19 mouse cellular contexts compared by ENCODE assay signal in the genomic region with DNA sequence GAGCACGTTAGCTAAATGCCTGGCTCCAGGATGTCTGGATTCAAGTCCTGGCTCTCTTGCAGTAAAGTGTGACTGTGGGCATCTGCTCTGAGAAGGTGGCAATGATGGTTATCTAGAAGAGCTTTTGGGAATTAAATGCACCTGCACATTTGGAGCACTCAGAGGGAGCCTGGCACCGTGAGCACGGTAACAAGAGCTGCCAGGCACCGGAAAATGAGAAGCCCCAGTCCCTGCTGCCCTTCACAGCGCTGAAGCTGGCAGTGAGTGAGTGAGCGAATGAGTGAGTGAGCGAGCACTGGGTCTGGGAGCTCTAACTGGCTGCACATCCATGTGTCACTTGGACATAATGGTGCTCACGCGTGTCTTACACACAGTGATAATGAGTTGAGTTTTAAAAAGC. TPM values are rescaled to one million over a fixed set of nuclear protein-coding genes. Genes with fewer than 3 reads are reported as not detected.
DNase-seq lines count a peak whose midpoint lies in the region; ATAC-seq and TF ChIP-seq lines count a peak whose summit lies in the region.
"Had no signal": no experiment of that assay in that cellular context is flagged by ENCODE, and none has a peak within 500 bp of the region (broad histone marks: within the 10 kb centered on the region; RNA-seq: fewer than 3 reads in every experiment).

No protein-coding gene starts in this region.

- H3K9ac ChIP-seq in heart, postnatal 0 days (replicated peaks; ENCODE audit: low read depth, low read length) = no peak overlapping the region
- H3K9ac ChIP-seq: forebrain, postnatal 0 days; hindbrain, embryonic 13.5 days; liver, embryonic 15.5 days; midbrain, embryonic 15.5 days had no signal

- DNase-seq in heart, postnatal 0 days (ENCODE audit: low spot score) = no peak
- DNase-seq in heart, adult 9 months (ENCODE audit: low spot score in 2 of 2) = no peak
- peak; percentile 52 for DNase-seq in cerebellum, adult 11 months
- peak; percentile 71 to 85 for DNase-seq in cerebellum, adult 2 months
- DNase-seq in T-cell, adult 2 months (ENCODE audit: low spot score) = no peak
- DNase-seq in adrenal gland, postnatal 14 days = no peak
- DNase-seq: forebrain, postnatal 0 days; kidney, postnatal 10 days; layer of hippocampus, adult 9-11 months; right cerebral cortex, postnatal 4 days; thymus, postnatal 25 days had no signal

- H3K4me3 ChIP-seq in heart, postnatal 0 days (ENCODE audit: low read depth, low read length) = no peak overlapping the region
- H3K4me3 ChIP-seq in cerebellum, adult 2 months (replicated peaks; ENCODE audit: insufficient read depth, low read depth, low read length) = no peak overlapping the region
- no peak overlapping the region for H3K4me3 ChIP-seq in embryonic fibroblast, embryonic 13.5 days (ENCODE audit: insufficient read depth, low read length)
- H3K4me3 ChIP-seq: hindbrain, embryonic 13.5 days; liver, embryonic 15.5 days; midbrain, embryonic 15.5 days had no signal

- H3K4me2 ChIP-seq in heart, postnatal 0 days (ENCODE audit: low read depth, low read length) = no peak overlapping the region
- H3K4me2 ChIP-seq: hindbrain, embryonic 13.5 days; liver, embryonic 15.5 days; midbrain, embryonic 15.5 days had no signal

- H3K27me3 ChIP-seq in heart, postnatal 0 days (ENCODE audit: control insufficient read depth, insufficient read depth, low read length) = no peaks in the 10 kb centered on the region
- no peaks in the 10 kb centered on the region for H3K27me3 ChIP-seq in cerebellum, adult 2 months (ENCODE audit: control insufficient read depth, insufficient read depth, low read length)
- H3K27me3 ChIP-seq: hindbrain, embryonic 13.5 days; liver, embryonic 15.5 days; midbrain, embryonic 15.5 days had no signal

- no peak for TF ChIP-seq EP300 in heart, postnatal 0 days (IDR thresholded peaks at IDR 0.05; ENCODE audit: low read depth)

- no peak for TF ChIP-seq CTCF in heart, postnatal 0 days (IDR thresholded peaks at IDR 0.05; ENCODE audit: low read depth)
- no peak for TF ChIP-seq CTCF in cerebellum, adult 2 months (IDR thresholded peaks at IDR 0.05; ENCODE audit: borderline replicate concordance, insufficient read depth, low read depth, low read length)
- TF ChIP-seq CTCF in embryonic fibroblast, embryonic 13.5 days (IDR thresholded peaks at IDR 0.05; ENCODE audit: borderline replicate concordance, insufficient read depth, low read length) = no peak

- WGBS in heart, postnatal 0 days = 82% methylated on average over 9 of the region's 9 CpGs
- 9% methylated on average over 9 of the region's 9 CpGs for WGBS in cerebellum, adult 2 months

- no peaks in the 10 kb centered on the region for H3K36me3 ChIP-seq in heart, postnatal 0 days (replicated peaks; ENCODE audit: control insufficient read depth, insufficient read depth, low read length)
- H3K36me3 ChIP-seq: G1E; hindbrain, embryonic 13.5 days; liver, embryonic 15.5 days; midbrain, embryonic 15.5 days had no signal

- ATAC-seq in heart, postnatal 0 days (ENCODE audit: insufficient read depth, low read depth) = no peak
- ATAC-seq: CD4-positive, CD25-positive, alpha-beta regulatory T cell, adult 4 months; forebrain, postnatal 0 days; intestine, postnatal 0 days; lung, postnatal 0 days; midbrain, embryonic 15.5 days had no signal

- H3K9me3 ChIP-seq in heart, postnatal 0 days (replicated peaks; ENCODE audit: control insufficient read depth, low read length) = no peaks in the 10 kb centered on the region
- H3K9me3 ChIP-seq: hindbrain, embryonic 13.5 days; liver, embryonic 15.5 days; midbrain, embryonic 15.5 days had no signal

- no peak for TF ChIP-seq POLR2A in cerebellum, adult 2 months (IDR thresholded peaks at IDR 0.05; ENCODE audit: borderline replicate concordance, insufficient read depth, low read length)
- no peak for TF ChIP-seq POLR2A in embryonic fibroblast, embryonic 13.5 days (IDR thresholded peaks at IDR 0.05; ENCODE audit: low read depth, low read length)

- H3K27ac ChIP-seq in heart, postnatal 0 days (ENCODE audit: low read depth) = 0 out of 2 replicates have a peak overlapping the region, but pooled peaks have one; percentile 61
- H3K27ac ChIP-seq in cerebellum, adult 2 months (ENCODE audit: insufficient read depth, low read length) = no peak overlapping the region
- H3K27ac ChIP-seq in embryonic fibroblast, embryonic 13.5 days (ENCODE audit: insufficient read depth, low read length) = peak overlapping the region; percentile 85
- H3K27ac ChIP-seq: hindbrain, embryonic 13.5 days; liver, embryonic 15.5 days; midbrain, embryonic 15.5 days had no signal

- peaks cover 31% of the 10 kb centered on the region for H3K4me1 ChIP-seq in heart, postnatal 0 days (ENCODE audit: control insufficient read depth, insufficient read depth)
- H3K4me1 ChIP-seq in cerebellum, adult 2 months (ENCODE audit: control insufficient read depth, insufficient read depth, low read length) = peaks cover 16% of the 10 kb centered on the region
- peaks cover 29% of the 10 kb centered on the region for H3K4me1 ChIP-seq in embryonic fibroblast, embryonic 13.5 days (ENCODE audit: control insufficient read depth, insufficient read depth, low read length)
- H3K4me1 ChIP-seq: midbrain, embryonic 15.5 days had no signal

RNA-seq across cellular contexts. Expression of gene Rassf8, which starts 34.7 kb away (rescaled TPM):
- 40.8 and 72.6 TPM in 2 replicates for total RNA-seq in heart, postnatal 0 days (2014; rRNA removed; ENCODE audit: low replicate concordance)
- 9.5 and 11.1 TPM in 2 replicates for polyA plus RNA-seq in heart, postnatal 0 days (2015; fragmentation: Nextera tagmentation; extraction: Ambion mirVana)
- polyA plus RNA-seq in cerebellum, adult 2 months (2012; rRNA removed) = 31.2 and 38.1 TPM in 2 replicates
- 65.0 and 73.0 TPM in 2 replicates for polyA plus RNA-seq in embryonic fibroblast, embryonic 13.5 days (2011; ENCODE audit: insufficient read length, low read depth, missing spikeins)
- total RNA-seq in adrenal gland, postnatal 14 days (2021) = 76.6 and 87.4 TPM in 2 replicates
- polyA plus RNA-seq: G1E had no signal

Comparison
In these comparisons a context has a peak if more than half of its experiments do, and no peak if none do; other contexts are left out.
1. DNase-seq: peak in cerebellum, adult 11 months (single experiment) and cerebellum, adult 2 months (2 of 2); none in heart, postnatal 0 days (single experiment), heart, adult 9 months (0 of 2), T-cell, adult 2 months (single experiment) and adrenal gland, postnatal 14 days (single experiment).